ENCODE assay signal across 15 mouse cellular contexts in the genomic region with DNA sequence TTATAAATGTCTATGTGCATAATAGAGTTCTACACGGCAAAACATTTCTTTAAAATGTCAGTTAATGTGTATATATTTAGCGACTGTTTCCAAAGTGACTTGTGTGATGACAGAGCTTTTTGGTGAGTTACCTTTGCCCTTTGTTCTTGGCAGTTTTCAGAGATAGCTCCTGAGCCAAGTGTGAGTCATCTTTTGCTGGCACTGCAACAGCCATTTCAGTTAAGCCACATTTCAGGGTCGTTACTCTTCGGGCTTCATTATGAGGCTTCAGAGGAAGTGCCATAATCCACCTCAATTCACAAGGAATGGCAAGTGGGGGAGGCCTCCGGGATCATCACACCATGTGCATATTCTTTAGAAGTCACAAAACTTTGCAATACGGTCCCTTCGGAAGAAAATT. TPM values are rescaled to one million over a fixed set of nuclear protein-coding genes. Genes with fewer than 3 reads are reported as not detected.
DNase-seq lines count a peak whose midpoint lies in the region; ATAC-seq and TF ChIP-seq lines count a peak whose summit lies in the region.
"Had no signal": no experiment of that assay in that cellular context is flagged by ENCODE, and none has a peak within 500 bp of the region (broad histone marks: within the 10 kb centered on the region; RNA-seq: fewer than 3 reads in every experiment).

No protein-coding gene starts in this region.

- ATAC-seq in hindbrain, postnatal 0 days: no peak
- no peak for ATAC-seq in hindbrain, embryonic 13.5 days (ENCODE audit: low FRiP score)
- ATAC-seq: forebrain, embryonic 15.5 days had no signal

- H3K9me3 ChIP-seq in hindbrain, postnatal 0 days (ENCODE audit: low read length): no peaks in the 10 kb centered on the region
- no peaks in the 10 kb centered on the region for H3K9me3 ChIP-seq in hindbrain, embryonic 13.5 days
- H3K9me3 ChIP-seq: embryonic facial prominence, embryonic 13.5 days; forebrain, embryonic 15.5 days had no signal

- H3K36me3 ChIP-seq in hindbrain, postnatal 0 days (ENCODE audit: insufficient read depth, low read length): no peaks in the 10 kb centered on the region
- no peaks in the 10 kb centered on the region for H3K36me3 ChIP-seq in hindbrain, embryonic 13.5 days
- H3K36me3 ChIP-seq: embryonic facial prominence, embryonic 13.5 days; forebrain, embryonic 15.5 days had no signal

- peak; percentile 20 for DNase-seq in hindbrain, postnatal 0 days (ENCODE audit: low spot score)
- DNase-seq in 416B (ENCODE audit: low read depth): peak; percentile 54
- DNase-seq in adrenal gland, adult 2 months: peak; percentile 83
- peak; percentile 8 for DNase-seq in kidney, postnatal 10 days
- no peak for DNase-seq in right cerebral cortex, postnatal 14 days
- no peak for DNase-seq in embryo, embryonic 11 days
- DNase-seq: cerebellum, postnatal 25 days; gastrocnemius, postnatal 36 days had no signal

- no peak overlapping the region for H3K4me2 ChIP-seq in hindbrain, postnatal 0 days (ENCODE audit: low read depth, low read length)
- H3K4me2 ChIP-seq in hindbrain, embryonic 13.5 days: no peak overlapping the region
- H3K4me2 ChIP-seq: embryonic facial prominence, embryonic 13.5 days; forebrain, embryonic 15.5 days had no signal

- no peak overlapping the region for H3K27ac ChIP-seq in hindbrain, postnatal 0 days
- H3K27ac ChIP-seq in hindbrain, embryonic 13.5 days: no peak overlapping the region
- H3K27ac ChIP-seq: embryonic facial prominence, embryonic 13.5 days; forebrain, embryonic 15.5 days had no signal

- H3K27me3 ChIP-seq in hindbrain, postnatal 0 days (ENCODE audit: insufficient read depth, low read length): no peaks in the 10 kb centered on the region
- no peaks in the 10 kb centered on the region for H3K27me3 ChIP-seq in hindbrain, embryonic 13.5 days
- H3K27me3 ChIP-seq: CH12.LX; embryonic facial prominence, embryonic 13.5 days; forebrain, embryonic 15.5 days had no signal

- H3K9ac ChIP-seq in hindbrain, postnatal 0 days (replicated peaks; ENCODE audit: low read length): no peak overlapping the region
- no peak overlapping the region for H3K9ac ChIP-seq in hindbrain, embryonic 13.5 days
- H3K9ac ChIP-seq: embryonic facial prominence, embryonic 13.5 days; forebrain, embryonic 15.5 days had no signal

- WGBS in hindbrain, postnatal 0 days: 74% methylated on average over 7 of the region's 7 CpGs
- 92% methylated on average over 7 of the region's 7 CpGs for WGBS in hindbrain, embryonic 13.5 days

- no peak overlapping the region for H3K4me3 ChIP-seq in hindbrain, postnatal 0 days (ENCODE audit: low read length)
- H3K4me3 ChIP-seq in hindbrain, embryonic 13.5 days: no peak overlapping the region
- H3K4me3 ChIP-seq: embryonic facial prominence, embryonic 13.5 days; forebrain, embryonic 15.5 days had no signal

- no peak for TF ChIP-seq CTCF in hindbrain, postnatal 0 days (IDR thresholded peaks at IDR 0.05; ENCODE audit: low read depth)

- H3K4me1 ChIP-seq in hindbrain, postnatal 0 days (ENCODE audit: insufficient read depth, low read length): no peaks in the 10 kb centered on the region
- no peaks in the 10 kb centered on the region; the same call in 1 of the 2 replicates for H3K4me1 ChIP-seq in hindbrain, embryonic 13.5 days (replicated peaks)
- H3K4me1 ChIP-seq: forebrain, embryonic 15.5 days had no signal

RNA-seq across cellular contexts. Expression of gene D1Pas1, which starts 52.8 kb away (rescaled TPM):
- not detected in 2 replicates for total RNA-seq in hindbrain, postnatal 0 days (2014; rRNA removed)
- 0.14 TPM in 1 of 2 replicates, not detected in the other for polyA plus RNA-seq in hindbrain, postnatal 0 days (2015; fragmentation: Nextera tagmentation; extraction: Ambion mirVana)
- 0.21 and 0.23 TPM in 2 replicates for polyA plus RNA-seq in hindbrain, embryonic 13.5 days (2015; fragmentation: Nextera tagmentation; extraction: Ambion mirVana)
- total RNA-seq in adrenal gland, adult 2 months (2021): under 1 TPM in 1 of 2 experiments, not detected in 1; 0.09 TPM
- not detected in 2 replicates for polyA plus RNA-seq in adrenal gland, adult 2 months (2012; rRNA removed)
- total RNA-seq: CH12.LX; gastrocnemius, postnatal 36 days; layer of hippocampus, adult 8-10 months; left cerebral cortex, postnatal 25 days had no signal
- polyA plus RNA-seq: embryonic facial prominence, embryonic 13.5 days; forebrain, embryonic 15.5 days; liver, embryonic 16.5 days had no signal

Comparison
In these comparisons a context has a peak if more than half of its experiments do, and no peak if none do; other contexts are left out.
1. DNase-seq: peak in hindbrain, postnatal 0 days (single experiment), 416B (single experiment), adrenal gland, adult 2 months (single experiment) and kidney, postnatal 10 days (single experiment); none in right cerebral cortex, postnatal 14 days (single experiment) and embryo, embryonic 11 days (single experiment).